Mouse (Mus musculus) forelimb bud, embryonic 11.5 days (tissue): ENCODE data around the gene Gprasp1.

Experiments
- DNase-seq: peaks from one replicate; pipeline ENCODE4 v3.0.0-alpha.2; 2012; ENCODE audit warnings: low read depth, low spot score

Gprasp1 gene

GRCm38 (mm10) chrX:135837896-135838295 is 95.4 kb downstream of the Gprasp1 start:
- DNase-seq = no peak

- peak; percentile 35 for DNase-seq
These were observed 96.2 kb downstream of the Gprasp1 start, which contains the start of gene Gprasp2 for GRCm38 (mm10) chrX:135838521-135839360. Gprasp2 (plus strand) TSS chrX:135839034.

GRCm38 (mm10) chrX:135839397-135840391 is 97.2 kb downstream of the Gprasp1 start:
- peak; percentile 51 for DNase-seq
